Mouse (Mus musculus): ENCODE measurements around the gene Mettl8.

DNA sequence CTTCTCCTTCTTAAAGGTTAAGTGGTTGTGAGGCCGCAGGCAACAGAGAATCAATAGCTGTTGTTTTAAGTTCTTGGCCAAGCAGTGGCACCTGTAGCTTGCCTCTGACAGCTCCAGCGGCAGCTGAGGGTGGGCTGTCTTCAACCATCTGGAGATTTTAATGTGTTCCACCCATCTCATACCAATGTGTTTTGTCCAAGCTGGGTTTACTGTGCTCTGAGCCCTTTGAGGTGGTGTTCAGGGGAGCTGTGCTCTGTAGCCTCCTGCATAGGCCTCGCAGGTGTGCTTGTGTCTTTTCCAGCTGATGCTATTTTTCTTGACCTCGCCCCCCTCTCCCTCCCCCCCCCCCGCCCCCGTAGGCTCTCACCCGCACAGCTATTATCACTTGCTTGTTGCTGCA, 96.8 kb downstream of the Mettl8 start:
- TF ChIP-seq GABPA (IDR thresholded peaks at IDR 0.05; ENCODE audit: insufficient replicate concordance, low read depth, low read length) (no peak), USF1 (IDR thresholded peaks at IDR 0.05; ENCODE audit: low read depth, low read length) (no peak), ZC3H11A (IDR thresholded peaks at IDR 0.05; ENCODE audit: low read depth, low read length) (no peak), CTCF (conservative IDR thresholded peaks at IDR 0.05 in 1 of 2, IDR thresholded peaks at IDR 0.05 in 1 of 2; ENCODE audit: low read depth in 2 of 2, low read length in 2 of 2) (no peak)
